Mouse (Mus musculus) colon, adult 2 months (tissue): ENCODE results near the gene Cdca4. TPM values are rescaled to one million over a fixed set of nuclear protein-coding genes. Genes with fewer than 3 reads are reported as not detected.

Source experiments
- polyA plus RNA-seq: library from polyadenylated mRNA; depleted of rRNA; stranded (reverse); fragments of >200 nt; gene quantifications from 2 replicates; pipeline ENCODE4 v1.2.3, GENCODE M21; 2012; rRNA removed

Cdca4 gene
- 20.8 and 21.0 TPM in 2 replicates for polyA plus RNA-seq

DNA sequence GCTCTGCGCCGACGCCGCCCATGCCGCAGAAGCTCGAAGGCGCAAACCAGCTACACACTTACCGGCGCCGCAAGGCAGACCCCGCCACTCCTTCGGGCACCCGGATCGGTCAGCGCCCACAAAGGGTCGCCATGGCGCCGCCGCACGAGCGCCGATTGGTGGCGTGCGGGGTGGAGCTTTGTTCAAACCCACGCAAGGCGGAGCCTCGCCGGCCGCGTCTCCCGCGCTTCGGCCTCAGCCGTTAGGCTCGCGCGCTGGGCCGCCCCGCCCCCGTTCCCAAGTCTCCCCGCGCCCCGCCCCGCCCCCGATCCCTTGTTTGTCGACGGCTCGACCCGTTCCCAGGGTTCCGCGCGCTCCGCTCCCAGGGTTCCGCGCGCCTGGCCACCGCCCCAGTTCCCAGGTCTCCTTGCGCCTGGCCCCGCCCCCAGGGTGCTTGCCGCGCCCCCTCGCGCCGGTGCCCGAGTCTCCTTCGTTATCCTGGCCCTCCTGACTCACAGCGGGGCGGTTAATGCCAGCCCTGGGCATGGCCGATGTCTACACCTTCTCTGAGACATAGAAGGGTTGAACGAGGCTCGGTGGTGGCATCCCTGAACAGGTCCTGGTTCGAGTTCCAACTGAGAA is at the start of gene Cdca4:
Gene Cdca4, minus strand, starts transcription at position 180 of the 621 bp plus-strand sequence.

DNA sequence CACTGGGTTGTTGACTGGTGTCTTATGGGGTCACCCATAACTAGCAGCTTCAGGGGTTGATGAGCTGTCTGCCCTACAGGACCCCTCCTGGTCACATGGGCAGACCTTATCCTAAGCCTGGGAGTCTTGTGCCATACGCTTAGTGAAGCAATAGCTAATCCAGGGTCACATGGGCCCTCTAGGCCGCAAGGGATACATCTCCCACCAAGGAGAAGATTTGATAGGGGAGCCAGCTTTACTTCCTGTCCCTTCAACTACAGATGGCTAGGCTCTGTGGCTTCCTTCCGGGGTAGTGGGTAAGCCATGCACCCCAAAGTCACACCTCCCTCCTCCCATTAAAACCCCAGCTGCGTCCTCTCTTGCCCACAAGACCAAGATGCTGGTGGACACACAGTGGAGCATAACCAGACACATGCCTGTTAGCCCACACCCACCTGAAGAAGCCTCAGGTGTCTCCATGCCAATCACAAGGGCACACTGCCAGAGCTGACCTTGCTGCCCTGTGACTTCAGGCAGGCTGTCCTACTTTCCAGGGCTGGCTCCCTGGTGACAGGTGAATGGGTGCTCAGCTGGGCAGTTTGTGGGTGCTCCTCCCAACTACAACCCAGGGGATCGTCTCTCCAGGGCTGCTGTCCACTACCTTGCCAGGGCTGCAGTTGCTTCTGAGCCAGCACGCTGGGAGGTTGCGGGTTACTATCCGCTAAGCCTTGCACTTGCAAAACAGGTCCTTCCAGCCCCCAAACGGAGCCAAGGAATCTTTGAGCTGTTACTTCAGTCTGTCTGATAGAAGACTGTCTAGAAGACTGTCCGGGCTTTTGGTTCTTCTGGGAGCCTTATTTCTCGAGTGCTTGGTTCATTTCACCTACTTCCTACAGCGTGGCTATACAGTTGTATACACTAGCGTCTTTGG is 39.2 kb upstream of the Cdca4 start, which contains the start of gene Gpr132:
Gene Gpr132, minus strand, starts transcription at position 51 of the 910 bp plus-strand sequence.

DNA sequence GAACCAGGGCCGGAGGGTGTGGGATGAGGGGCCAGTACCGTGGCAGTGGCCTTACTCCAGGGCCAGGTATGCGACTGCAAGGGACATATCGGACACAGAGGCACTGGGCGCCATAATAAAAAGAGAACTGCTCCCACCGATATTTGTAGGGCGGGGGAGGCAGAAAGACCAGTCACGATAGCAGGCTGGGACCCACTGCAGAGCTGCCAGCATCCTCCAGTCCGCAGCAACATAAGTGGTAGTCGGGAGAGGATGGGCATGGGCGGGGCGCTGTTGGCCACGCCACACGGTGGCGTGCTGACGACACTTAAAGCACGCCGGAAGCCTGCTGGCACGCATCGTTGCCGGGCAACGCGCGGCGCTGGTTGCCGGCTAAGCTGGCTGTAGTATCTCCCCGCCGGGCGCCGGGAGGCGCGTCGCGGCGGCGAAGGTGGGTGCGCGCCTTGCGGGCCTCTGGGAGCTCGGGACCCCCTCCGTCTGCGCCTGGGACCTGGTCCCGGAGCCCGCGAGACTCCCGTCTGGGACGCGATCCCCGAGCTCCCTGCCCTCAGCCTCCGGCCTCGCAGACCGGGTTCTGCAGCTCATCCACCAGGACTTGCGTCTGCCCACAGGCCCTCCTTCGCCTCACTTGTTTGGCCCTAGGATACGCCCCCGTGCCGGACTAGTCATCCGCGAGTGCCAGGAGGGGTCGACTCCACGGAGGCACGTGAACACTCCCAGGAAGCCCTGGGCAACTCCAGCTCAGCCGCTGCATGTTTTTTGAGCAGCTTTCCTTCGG is 20.4 kb downstream of the Cdca4 start, which contains the start of gene Clba1:
Gene Clba1, plus strand, starts transcription at position 351 of the 778 bp plus-strand sequence.

DNA sequence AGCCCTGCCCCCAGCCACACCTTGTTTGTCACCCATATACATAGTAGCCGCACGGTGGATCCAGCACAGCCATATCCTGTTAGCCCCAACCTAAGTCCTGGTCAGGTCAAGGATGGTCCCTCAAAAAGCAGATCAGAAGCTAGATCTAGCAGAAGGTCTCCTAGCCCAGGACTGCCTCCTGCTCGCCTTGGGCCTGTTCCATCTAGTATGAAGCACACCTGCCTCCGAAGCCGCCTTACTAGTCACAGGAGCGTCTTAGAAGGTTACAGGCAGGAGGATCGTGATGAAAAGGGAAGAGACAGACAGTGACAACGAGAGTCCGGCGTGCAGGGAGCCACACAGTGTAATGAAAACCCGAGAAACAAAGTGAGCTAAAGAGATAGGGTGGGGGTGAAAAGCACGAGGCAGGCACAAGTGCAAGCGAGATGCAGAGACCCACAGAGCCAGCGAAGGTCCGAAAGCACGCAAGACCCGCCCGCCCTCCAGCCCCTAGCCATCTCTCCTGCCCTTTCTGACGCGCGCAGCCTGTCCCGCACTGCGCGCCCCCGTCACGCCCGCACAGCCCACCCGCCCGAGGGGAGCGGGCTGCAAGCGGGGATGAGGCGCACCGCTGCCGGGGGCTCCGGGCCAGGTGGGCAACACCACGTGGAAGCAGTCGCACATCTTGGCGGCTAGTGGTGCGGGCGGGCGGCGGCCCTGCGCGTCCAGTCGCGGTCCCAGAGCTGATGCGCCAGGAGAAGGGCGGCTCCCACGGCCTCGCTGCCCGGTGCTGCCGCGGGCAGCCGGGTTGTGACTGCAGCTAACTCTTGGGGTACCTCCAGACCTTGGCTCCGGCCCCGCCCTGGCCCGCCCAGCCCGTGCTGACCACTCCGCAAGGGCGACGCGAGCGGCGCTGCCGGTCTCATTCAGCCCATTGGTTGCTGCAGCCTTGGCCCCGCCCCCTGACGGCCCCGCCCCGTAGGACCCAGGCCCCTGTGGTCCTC is 27.1 kb downstream of the Cdca4 start, which contains the start of gene Ahnak2:
Gene Ahnak2, minus strand, starts transcription at position 794 of the 983 bp plus-strand sequence.

Other genes with a start within 250 kb of the Cdca4 start
- 33.8 and 45.8 TPM in 2 replicates for gene Inf2, start 240.6 kb downstream of the Cdca4 start, polyA plus RNA-seq
- 1.4 and 2.0 TPM in 2 replicates for gene Adssl1, start 209.4 kb downstream of the Cdca4 start, polyA plus RNA-seq
- gene Siva1, start 184.7 kb downstream of the Cdca4 start, polyA plus RNA-seq = 41.6 and 45.3 TPM in 2 replicates
- 190 and 203 TPM in 2 replicates for gene Akt1, start 154.5 kb downstream of the Cdca4 start, polyA plus RNA-seq
- gene Zbtb42, start 150.6 kb downstream of the Cdca4 start, polyA plus RNA-seq = 46.1 and 46.8 TPM in 2 replicates
- 133 and 150 TPM in 2 replicates for gene Cep170b, start 109.0 kb downstream of the Cdca4 start, polyA plus RNA-seq
- gene Pld4, start 68.8 kb downstream of the Cdca4 start, polyA plus RNA-seq = 25.8 and 31.1 TPM in 2 replicates
- 15.6 and 16.6 TPM in 2 replicates for gene Ahnak2, start 26.8 kb downstream of the Cdca4 start, polyA plus RNA-seq
- gene Clba1, start 20.5 kb downstream of the Cdca4 start, polyA plus RNA-seq = 4.2 and 4.8 TPM in 2 replicates
- gene Gpr132, start 38.8 kb upstream of the Cdca4 start, polyA plus RNA-seq = 3.7 and 4.6 TPM in 2 replicates
- gene Jag2, start 100.4 kb upstream of the Cdca4 start, polyA plus RNA-seq = 11.8 and 14.3 TPM in 2 replicates
- 62.1 and 75.8 TPM in 2 replicates for gene Nudt14, start 112.7 kb upstream of the Cdca4 start, polyA plus RNA-seq
- 106 and 114 TPM in 2 replicates for gene Btbd6, start 147.1 kb upstream of the Cdca4 start, polyA plus RNA-seq
- 109 and 158 TPM in 2 replicates for gene Brf1, start 171.3 kb upstream of the Cdca4 start, polyA plus RNA-seq
- gene Pacs2, start 185.1 kb upstream of the Cdca4 start, polyA plus RNA-seq = 39.5 and 41.1 TPM in 2 replicates
- 0.16 and 0.33 TPM in 2 replicates for gene Tex22, start 245.1 kb upstream of the Cdca4 start, polyA plus RNA-seq